Mouse (Mus musculus) layer of hippocampus, adult 2 months (tissue): ENCODE data around the gene Hist1h2bg. TPM values are rescaled to one million over a fixed set of nuclear protein-coding genes. Genes with fewer than 3 reads are reported as not detected.

Experiments used
- DNase-seq, 2 experiments: peaks; one replicate each; pipeline ENCODE4 v3.0.0; 2022; ENCODE audit warnings: low spot score in 2 of 2
- H3K27ac ChIP-seq: fragments of 200-600 bp; 2 replicates; pipeline ENCODE4 v1.8.1; 2022
- H3K4me3 ChIP-seq: fragments of 200-600 bp; 2 replicates; pipeline ENCODE4 v1.8.1; 2022; ENCODE audit warnings: mild to moderate bottlenecking
- CTCF ChIP-seq: fragments of 200-600 bp; conservative IDR thresholded peaks from 2 replicates; pipeline ENCODE4 v1.8.1; 2022; ENCODE audit warnings: antibody characterized with exemption, mild to moderate bottlenecking, moderate library complexity
- total RNA-seq, 2 experiments: library from RNA; stranded (reverse); gene quantifications; 2 replicates each; pipeline ENCODE4 v1.2.3; 2021

Hist1h2bg gene
- total RNA-seq, 2 experiments from 2014 or later: 74.0 to 78.9 TPM

DNA sequence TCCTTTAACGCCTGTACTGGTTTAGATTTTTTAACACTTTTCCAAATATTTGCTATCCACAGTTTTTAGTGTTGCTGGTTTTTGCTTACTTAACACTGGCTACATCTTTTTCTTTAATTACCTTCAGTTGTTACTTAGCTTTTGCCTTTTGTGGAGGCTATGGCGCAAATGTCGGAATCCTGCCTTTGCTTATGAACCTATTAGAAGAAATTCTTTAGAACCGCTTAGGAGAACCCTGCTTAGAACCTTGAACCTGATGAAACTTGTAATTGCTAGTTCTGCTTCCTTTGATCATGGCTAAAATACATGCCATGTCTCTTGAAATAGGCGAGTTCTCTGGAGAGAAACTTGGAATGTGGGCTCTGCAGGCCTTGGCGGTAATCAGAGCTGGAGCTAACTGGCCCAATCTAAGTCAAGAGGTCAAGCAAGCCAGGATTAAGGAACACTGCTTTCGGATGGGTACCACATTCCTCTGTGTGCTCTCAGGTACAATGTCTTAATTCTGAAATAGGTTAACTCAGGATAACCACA lies 5.2 kb downstream of the Hist1h2bg start:
- no peak for TF ChIP-seq CTCF
- DNase-seq: no peak
- Histone ChIP-seq H3K27ac (peak overlapping the region; percentile 84), H3K4me3 (peak overlapping the region; percentile 61)

DNA sequence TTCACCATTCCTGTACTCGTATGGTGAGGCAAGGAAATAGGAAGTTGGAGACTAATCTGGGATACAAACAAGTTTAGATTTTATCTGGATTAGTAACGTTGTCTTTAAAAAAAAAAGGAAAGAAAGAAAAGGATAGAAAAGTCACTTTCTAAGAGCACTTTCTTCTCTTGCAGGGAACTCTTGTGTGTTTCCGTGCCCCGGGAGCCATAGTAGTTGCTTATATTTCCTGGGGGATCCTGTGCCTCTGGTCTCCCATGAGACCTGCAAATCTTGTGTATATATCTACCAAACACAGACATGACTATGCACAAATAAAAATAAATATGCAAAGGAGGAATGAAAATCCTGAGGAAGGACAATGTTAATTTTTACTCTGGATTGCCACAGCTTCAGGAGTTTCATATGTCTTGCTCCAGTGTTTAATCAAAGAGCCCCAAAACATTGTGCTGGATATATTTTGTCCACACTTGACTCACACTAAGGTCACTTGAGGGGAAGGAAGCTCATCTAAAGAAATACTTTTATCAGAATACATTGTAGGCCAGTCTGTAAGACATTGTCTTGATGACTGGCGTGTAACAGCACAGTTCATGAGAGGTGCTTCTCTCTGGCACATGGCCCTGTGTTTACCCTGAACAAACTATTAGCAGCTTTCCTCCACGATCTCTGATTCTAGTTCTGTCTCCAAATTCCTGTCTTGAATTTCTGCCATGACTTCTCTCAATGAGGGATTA lies 5.9 kb downstream of the Hist1h2bg start:
- Histone ChIP-seq H3K4me3 (peak overlapping the region; percentile 61), H3K27ac (no peak overlapping the region)
- TF ChIP-seq CTCF: no peak
- DNase-seq: no peak

DNA sequence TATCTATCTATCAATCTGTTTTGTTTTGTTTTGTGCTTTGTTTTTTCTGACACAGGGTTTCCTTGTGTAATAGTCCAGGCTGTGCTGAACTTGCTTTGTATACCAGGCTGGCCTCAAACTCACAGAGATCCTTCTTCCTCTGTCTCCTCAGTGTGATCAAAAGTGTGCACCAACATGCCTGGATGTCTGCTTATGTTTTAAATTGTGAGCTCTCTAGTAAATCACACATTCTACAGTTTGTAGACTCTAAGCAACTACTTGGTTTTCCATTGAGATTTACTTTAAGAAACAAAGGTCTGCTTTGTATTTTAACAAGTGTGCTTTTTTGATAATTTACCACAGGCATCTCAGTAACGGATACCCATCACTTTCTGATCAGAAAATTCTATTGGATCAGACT lies 6.6 kb downstream of the Hist1h2bg start:
- DNase-seq: no peak
- H3K4me3 ChIP-seq: no peak overlapping the region
- no peak overlapping the region for H3K27ac ChIP-seq
- no peak for TF ChIP-seq CTCF

DNA sequence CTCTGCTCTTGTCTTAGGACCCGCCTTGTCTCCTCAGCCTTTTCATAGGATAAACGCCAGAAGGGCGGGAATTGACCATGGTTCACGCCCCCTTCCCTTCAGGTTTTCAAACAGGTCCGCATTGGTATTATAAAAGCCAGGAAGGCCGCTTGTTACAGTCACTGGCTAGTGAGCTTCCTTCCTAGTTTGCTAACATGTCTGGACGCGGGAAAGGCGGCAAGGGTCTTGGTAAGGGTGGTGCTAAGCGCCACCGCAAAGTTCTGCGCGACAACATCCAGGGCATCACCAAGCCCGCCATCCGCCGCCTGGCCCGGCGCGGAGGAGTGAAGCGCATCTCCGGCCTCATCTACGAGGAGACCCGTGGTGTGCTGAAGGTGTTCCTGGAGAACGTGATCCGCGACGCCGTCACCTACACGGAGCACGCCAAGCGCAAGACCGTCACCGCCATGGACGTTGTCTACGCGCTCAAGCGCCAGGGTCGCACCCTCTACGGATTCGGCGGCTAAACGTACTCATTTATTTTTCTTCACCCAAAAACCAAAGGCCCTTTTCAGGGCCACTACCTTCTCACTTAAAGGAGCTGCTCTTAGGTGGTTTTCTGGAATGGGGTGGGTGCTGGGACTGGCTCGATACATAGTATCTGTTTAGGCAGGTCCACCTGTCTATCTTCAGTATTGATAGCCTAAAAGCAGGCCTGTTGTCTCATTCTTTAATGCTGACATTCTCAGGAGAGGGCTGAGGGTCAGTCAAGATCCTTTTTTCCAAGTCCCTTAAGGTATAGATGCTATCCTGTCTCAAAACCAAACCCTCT lies 10.4 kb downstream of the Hist1h2bg start, which contains the start of gene Hist1h4d:
Gene Hist1h4d, plus strand, starts transcription at position 191 of the 811 bp plus-strand sequence.
- Histone ChIP-seq H3K27ac (peak within 1 kb of the TSS; percentile 79), H3K4me3 (peak within 1 kb of the TSS; percentile 67)
- peak; percentile 98 to 99 for DNase-seq
- TF ChIP-seq CTCF: no peak

DNA sequence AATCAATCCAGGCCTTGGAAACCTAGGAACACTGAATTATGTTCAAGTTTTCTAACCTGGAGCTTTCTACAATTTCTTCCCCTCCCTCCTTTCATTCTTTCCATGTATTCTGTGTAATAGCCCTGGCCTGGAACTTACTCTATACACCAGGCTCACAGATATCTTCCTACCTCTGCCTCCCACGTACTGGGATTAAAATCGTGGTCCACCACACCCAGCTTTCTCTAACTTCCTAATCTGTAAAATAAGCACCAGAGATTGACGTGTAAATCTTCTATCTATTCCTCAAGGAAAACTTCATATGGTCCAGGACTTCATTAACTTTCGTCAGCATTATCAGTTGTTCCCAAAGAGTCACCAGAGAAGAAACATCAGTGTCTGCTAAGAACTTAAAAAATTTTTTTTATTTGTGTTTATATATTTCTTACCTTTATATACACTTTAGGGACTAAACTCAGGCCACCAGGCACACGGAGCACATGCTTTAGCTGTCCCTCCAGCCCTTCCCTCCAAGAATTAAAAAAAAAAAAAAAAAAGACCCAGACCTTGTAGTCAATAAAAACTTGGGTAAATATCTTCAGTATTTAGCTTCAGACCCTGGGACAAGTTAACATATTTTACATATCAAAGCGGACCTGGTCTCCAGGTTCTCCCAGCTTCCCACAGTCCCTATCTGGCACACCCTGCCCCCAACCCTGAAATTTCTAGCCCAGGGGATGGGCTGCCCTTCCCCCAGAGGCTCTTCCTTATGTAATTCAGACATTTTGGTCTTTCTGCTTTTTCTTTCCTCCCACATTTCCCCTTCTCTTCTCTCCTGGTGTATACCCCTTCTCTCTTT lies 11.2 kb downstream of the Hist1h2bg start:
- no peak for TF ChIP-seq CTCF
- DNase-seq: no peak
- peak overlapping the region; percentile 67 for H3K4me3 ChIP-seq
- H3K27ac ChIP-seq: peak overlapping the region; percentile 79

DNA sequence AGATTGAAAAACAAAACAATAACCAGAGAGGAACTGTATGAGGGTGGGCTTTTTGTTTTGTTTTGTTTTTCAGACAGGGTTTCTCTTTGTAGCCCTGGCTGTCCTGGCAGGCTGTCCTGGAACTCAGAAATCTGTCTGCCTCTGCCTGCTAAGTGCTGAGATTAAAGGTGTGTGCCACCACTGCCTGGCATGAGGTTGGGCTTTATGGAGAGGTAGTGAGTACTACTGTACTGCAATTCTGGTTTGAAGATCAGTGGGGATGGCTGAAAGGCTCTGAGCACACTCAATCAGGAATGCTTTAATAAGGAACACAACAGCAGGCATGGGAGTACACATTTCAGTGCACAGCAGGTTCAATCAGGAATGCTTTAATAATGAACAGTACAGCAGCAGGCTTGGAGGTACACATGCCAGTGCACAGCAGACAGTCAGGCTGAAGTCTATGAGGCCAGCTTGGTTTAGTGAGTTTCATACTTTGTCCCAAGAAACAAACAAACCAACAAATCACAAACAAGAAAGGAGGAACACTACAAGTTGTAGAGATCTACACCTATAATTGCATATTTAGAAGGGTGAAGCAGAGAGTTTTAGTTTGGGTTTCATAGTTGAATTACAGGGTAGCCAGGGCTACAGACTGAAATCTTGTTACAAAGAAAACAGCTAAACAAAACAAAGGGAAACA lies 12.3 kb downstream of the Hist1h2bg start:
- peak overlapping the region; percentile 79 for H3K27ac ChIP-seq
- no peak for DNase-seq
- no peak overlapping the region; the same call in 1 of the 2 replicates for H3K4me3 ChIP-seq
- TF ChIP-seq CTCF: no peak

DNA sequence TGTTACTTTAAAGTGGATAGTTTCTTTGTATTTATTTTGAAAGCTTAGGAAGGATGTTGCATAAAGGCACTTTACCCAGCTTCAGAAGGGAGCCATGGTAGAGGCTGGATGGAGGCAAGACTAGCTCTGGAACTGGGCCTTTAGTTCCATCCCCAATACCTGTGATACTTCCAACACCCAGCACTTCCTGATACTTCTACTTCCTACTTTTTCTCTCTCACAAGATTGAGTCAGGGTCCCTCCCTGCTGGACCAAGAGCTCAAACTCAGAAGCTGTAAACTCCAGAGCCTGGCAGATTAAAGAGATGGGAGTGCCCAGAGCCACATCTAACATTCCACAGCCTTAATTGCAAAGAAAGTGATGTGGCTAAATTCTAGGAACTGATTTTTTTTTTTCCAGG lies 13.1 kb downstream of the Hist1h2bg start:
- no peak for TF ChIP-seq CTCF
- Histone ChIP-seq H3K4me3 (peak overlapping the region; percentile 64), H3K27ac (peak overlapping the region; percentile 95)
- no peak for DNase-seq

DNA sequence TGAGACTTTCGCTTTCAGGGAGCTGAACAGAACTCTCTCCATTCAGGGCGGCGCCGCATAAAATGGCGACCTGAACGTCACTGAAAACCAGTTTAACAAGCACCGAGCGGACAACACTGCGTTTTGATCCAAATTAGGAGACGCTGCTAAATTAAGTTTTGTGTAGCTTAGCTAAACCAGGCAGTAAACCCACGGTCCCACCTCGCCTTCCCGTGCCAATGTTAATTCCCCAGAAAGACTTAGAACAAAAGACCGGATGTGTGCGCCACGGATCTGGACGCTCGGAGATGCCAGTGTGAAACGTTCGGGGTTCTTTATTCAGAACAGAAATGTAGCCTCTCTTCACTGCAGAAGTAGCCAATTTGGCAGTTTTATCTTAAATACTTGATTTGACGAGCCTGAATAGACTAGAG lies 13.8 kb downstream of the Hist1h2bg start:
- H3K27ac ChIP-seq: peak overlapping the region; percentile 95
- DNase-seq: peak; percentile 61 to 69
- H3K4me3 ChIP-seq: peak overlapping the region; percentile 64
- no peak for TF ChIP-seq CTCF

DNA sequence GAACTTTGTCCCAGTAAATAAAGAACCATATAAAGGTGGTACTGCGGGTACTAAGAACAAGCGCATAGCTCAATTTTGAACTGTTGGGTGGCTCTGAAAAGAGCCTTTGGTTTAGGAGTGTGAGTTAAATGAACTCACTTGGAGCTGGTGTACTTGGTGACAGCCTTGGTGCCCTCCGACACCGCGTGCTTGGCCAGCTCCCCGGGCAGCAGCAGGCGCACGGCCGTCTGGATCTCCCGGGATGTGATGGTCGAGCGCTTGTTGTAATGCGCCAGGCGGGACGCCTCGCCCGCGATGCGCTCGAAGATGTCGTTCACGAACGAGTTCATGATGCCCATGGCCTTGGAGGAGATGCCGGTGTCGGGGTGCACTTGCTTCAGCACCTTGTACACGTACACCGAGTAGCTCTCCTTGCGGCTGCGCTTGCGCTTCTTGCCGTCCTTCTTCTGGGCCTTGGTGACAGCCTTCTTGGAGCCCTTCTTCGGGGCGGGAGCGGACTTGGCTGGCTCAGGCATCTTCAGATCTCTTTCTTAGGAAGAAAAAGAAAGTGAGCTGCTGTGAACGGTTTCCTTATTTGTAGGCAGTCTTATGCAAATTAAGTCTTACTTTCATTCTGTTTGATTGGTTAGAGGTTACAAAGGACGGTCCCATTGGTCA lies 14.4 kb downstream of the Hist1h2bg start:
- DNase-seq: peak; percentile 64 to 84
- Histone ChIP-seq H3K27ac (peak overlapping the region; percentile 95), H3K4me3 (peak overlapping the region; percentile 64)

DNA sequence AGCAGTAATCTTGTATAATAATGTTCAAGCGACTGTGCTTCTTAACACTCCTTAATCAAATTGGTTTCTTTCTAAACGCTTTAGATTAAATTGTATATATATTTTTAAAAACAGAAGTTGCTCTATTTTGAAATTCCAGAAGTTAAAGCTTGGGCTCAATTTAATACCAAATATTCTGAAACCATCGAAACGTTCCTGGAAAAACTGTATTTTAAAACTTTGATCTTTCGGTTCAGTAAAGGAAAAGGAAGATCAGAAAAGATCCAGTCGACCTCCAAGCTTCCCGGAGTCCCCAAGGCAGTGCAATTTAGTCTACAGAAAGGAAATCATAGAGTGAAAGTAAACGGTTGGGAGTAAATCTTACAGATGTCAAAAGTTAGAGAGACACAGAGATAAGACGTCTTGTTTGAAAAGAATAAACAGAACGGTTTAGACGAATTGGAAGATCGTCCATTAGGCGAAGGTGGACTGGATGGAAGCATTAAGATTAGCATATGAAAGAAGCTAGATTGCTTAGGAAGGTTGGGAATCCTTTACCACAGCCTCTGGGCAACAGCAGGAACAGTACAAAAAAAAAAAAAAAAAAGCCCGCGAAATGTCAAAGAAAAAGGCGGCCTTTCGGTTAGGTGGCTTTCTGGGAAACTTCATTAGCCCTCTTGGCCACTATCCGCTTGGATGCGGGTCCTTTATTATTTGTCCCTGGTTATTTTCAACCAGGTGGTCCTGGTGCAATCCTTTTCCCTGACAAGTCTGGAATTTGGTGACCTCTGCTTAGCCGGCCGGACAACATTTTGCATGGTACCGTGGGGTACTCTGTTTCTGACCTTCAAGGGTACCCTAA lies 15.1 kb downstream of the Hist1h2bg start:
- Histone ChIP-seq H3K27ac (peak overlapping the region; percentile 95), H3K4me3 (peak overlapping the region; percentile 64)
- DNase-seq: no peak
- TF ChIP-seq CTCF: no peak

DNA sequence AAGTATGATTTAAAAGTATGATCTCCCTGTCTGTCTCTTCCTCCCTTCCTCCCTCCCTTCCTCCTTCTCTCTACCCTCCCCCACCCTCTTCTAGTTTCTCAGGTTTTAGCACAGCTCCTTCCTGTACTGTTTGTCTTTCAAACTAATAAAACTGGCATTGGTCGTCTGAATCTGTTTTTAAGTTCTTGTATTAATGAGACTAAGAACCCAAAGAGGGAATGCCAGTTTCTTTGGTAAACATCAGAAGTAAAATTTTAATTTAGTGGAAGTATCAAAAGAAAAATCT lies 15.7 kb downstream of the Hist1h2bg start:
- H3K27ac ChIP-seq: no peak overlapping the region
- no peak for TF ChIP-seq CTCF
- peak overlapping the region; percentile 64; the same call in 1 of the 2 replicates for H3K4me3 ChIP-seq
- no peak for DNase-seq
